Mouse (Mus musculus) small intestine, adult 2 months (tissue): ENCODE data around the gene Nckap1l.

Experiments
- CTCF ChIP-seq: fragments of 200-500 bp; IDR thresholded peaks from 2 replicates; pipeline ENCODE4 v1.5.1; 2012; ENCODE audit warnings: low read depth, mild to moderate bottlenecking, control low read depth, inconsistent platforms, low read length, moderate library complexity, mixed read lengths; ENCODE audit not compliant: insufficient replicate concordance, insufficient read length; ENCODE audit errors: extremely low read depth
- POLR2A ChIP-seq: fragments of 200-500 bp; IDR thresholded peaks from 2 replicates; pipeline ENCODE4 v1.6.1; 2012; ENCODE audit warnings: low read depth, mild to moderate bottlenecking, control low read depth, inconsistent platforms, low read length, moderate library complexity

- TF ChIP-seq CTCF (no peak), POLR2A (no peak)
Observed at GRCm38 (mm10) chr15:103503660-103504059, 50.1 kb downstream of the Nckap1l start.
